Mouse (Mus musculus) limb, embryonic 13.5 days (tissue): ENCODE results near the gene Fkbp6. TPM values are rescaled to one million over a fixed set of nuclear protein-coding genes. Genes with fewer than 3 reads are reported as not detected.

Experiments
- ATAC-seq: fragments of 200-750 bp; cut with Nextera tagmentation; 2 replicates; pipeline ENCODE4 v1.8.0; 2017; ENCODE audit warnings: low read depth, moderate number of reproducible peaks, moderate TSS enrichment; ENCODE audit not compliant: low FRiP score
- H3K27ac ChIP-seq: fragments of 300-500 bp; sonication (generic); 2 replicates; pipeline ENCODE4 v1.5.1; 2015; ENCODE audit warnings: inconsistent platforms, mild to moderate bottlenecking, moderate library complexity
- H3K27me3 ChIP-seq: fragments of 300-500 bp; sonication (generic); 2 replicates; pipeline ENCODE4 v1.6.1; 2015; ENCODE audit warnings: mild to moderate bottlenecking, inconsistent platforms
- H3K36me3 ChIP-seq: fragments of 300-500 bp; sonication (generic); 2 replicates; pipeline ENCODE4 v1.6.1; 2015; ENCODE audit warnings: inconsistent platforms, mild to moderate bottlenecking, moderate library complexity
- H3K4me1 ChIP-seq: fragments of 300-500 bp; sonication (generic); 2 replicates; pipeline ENCODE4 v1.6.1; 2015; ENCODE audit warnings: inconsistent platforms
- H3K4me2 ChIP-seq: fragments of 300-500 bp; sonication (generic); replicated peaks from 2 replicates; pipeline ENCODE4 v1.6.1; 2015; ENCODE audit warnings: inconsistent platforms, mild to moderate bottlenecking, moderate library complexity
- H3K4me3 ChIP-seq: fragments of 300-500 bp; sonication (generic); 2 replicates; pipeline ENCODE4 v1.5.1; 2015; ENCODE audit warnings: moderate library complexity, mild to moderate bottlenecking, inconsistent platforms
- H3K9ac ChIP-seq: fragments of 300-500 bp; sonication (generic); 2 replicates; pipeline ENCODE4 v1.6.1; 2015; ENCODE audit warnings: mild to moderate bottlenecking, inconsistent platforms
- H3K9me3 ChIP-seq: fragments of 300-500 bp; sonication (generic); 2 replicates; pipeline ENCODE4 v1.6.1; 2016; ENCODE audit warnings: inconsistent platforms
- WGBS: fragments of 180-500 bp; shearing (Covaris S2); methylation state at CpG from one replicate; pipeline ENCODE4 v1.1.7; 2015; 5-methylcytosine and 5-hydroxymethylcytosine counted together
- polyA plus RNA-seq: library from polyadenylated mRNA; unstranded; fragments of >200 nt; fragmentation: Nextera tagmentation; extraction: Ambion mirVana; gene quantifications from 2 replicates; pipeline ENCODE4 v1.2.1, GENCODE M21; 2015

The Fkbp6 gene
- polyA plus RNA-seq, 1 experiment from 2014 or later, result not detected

DNA sequence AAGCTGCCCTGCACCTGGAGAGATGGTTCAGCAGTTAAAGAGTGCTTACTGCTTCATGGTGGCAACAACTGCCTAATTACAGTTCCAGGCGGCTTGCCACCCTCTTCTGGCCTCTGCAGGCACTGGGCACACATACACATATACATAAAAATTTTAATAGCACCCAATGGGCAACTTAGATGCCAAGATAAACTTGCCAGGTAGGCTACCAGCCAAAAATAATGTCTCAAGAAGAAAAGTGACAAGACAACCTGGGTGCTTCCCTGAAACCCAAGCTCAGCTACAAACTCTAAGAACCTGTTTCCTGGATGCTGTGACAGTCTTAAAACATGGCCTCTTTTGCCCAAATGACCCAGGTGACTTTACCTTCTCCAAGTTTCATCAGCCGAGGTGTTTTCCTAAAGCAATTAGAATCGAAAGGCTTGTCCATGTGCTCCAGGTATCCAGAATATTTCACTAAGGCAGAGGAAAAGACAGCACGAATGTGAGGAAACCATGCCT is 2.3 kb downstream of the Fkbp6 start:
- H3K27ac ChIP-seq, result no peak overlapping the region
- no peak for ATAC-seq
- H3K27me3 ChIP-seq, result peaks cover 10% of the 10 kb centered on the region; the same call in 1 of the 2 replicates
- peaks cover 10% of the 10 kb centered on the region for H3K9me3 ChIP-seq
- H3K4me3 ChIP-seq, result no peak overlapping the region
- 62% methylated on average over 4 of the region's 4 CpGs for WGBS
- peaks cover 7% of the 10 kb centered on the region; the same call in 1 of the 2 replicates for H3K4me1 ChIP-seq
- H3K36me3 ChIP-seq, result no peaks in the 10 kb centered on the region
- no peak overlapping the region for H3K4me2 ChIP-seq
- peak overlapping the region; percentile 21; the same call in 1 of the 2 replicates for H3K9ac ChIP-seq

DNA sequence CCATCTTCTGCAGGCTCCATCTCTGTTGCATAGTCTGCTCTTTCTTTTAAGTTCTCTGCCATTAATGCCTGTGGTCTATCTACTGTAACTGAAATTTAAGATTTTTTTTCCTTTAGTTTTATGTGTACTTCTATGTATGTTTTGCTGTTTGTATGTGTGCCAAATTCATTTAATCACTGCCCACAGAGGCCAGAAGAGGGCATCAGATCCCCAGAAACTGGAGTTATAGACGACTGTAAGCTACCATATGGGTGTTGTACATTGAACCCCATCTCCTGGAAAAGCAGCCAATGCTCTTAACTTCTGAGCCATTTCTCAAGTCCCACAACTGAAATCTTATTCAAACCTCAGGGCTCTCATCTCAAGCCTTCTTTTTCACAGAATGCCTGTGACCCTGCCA is 3.4 kb downstream of the Fkbp6 start:
- Histone ChIP-seq H3K4me2 (no peak overlapping the region), H3K4me3 (no peak overlapping the region), H3K27ac (no peak overlapping the region), H3K4me1 (peaks cover 7% of the 10 kb centered on the region; the same call in 1 of the 2 replicates), H3K27me3 (0 out of 2 replicates have a peak, but pooled peaks cover 4% of the 10 kb centered on the region), H3K9me3 (peaks cover 10% of the 10 kb centered on the region), H3K9ac (no peak overlapping the region), H3K36me3 (no peaks in the 10 kb centered on the region)
- 19% methylated on average over 1 of the region's 1 CpGs for WGBS
- no peak for ATAC-seq

DNA sequence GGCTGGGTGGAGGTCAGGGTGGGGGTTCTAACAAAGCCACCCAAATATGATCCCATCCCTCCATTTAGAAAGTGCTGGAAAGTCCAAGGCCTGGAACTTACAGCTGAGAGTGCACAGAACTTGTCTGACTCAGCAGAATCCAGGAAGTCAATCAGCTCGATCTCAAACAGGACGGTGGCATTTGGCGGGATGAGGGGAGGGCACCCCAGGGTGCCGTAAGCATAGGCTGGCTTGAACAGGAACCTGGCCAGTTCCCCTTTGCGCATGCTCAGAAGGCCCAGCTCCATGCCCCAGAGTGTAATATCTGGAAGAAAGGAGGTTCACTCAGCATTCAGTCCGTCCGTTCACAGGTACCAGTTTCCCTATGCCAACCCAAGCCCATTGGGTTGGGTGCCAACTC is 3.9 kb downstream of the Fkbp6 start:
- WGBS, result 73% methylated on average over 7 of the region's 7 CpGs
- Histone ChIP-seq H3K9ac (no peak overlapping the region), H3K4me2 (no peak overlapping the region), H3K4me1 (peaks cover 7% of the 10 kb centered on the region; the same call in 1 of the 2 replicates), H3K4me3 (no peak overlapping the region), H3K27me3 (0 out of 2 replicates have a peak, but pooled peaks cover 4% of the 10 kb centered on the region), H3K27ac (no peak overlapping the region), H3K36me3 (no peaks in the 10 kb centered on the region), H3K9me3 (peaks cover 10% of the 10 kb centered on the region)
- no peak for ATAC-seq

DNA sequence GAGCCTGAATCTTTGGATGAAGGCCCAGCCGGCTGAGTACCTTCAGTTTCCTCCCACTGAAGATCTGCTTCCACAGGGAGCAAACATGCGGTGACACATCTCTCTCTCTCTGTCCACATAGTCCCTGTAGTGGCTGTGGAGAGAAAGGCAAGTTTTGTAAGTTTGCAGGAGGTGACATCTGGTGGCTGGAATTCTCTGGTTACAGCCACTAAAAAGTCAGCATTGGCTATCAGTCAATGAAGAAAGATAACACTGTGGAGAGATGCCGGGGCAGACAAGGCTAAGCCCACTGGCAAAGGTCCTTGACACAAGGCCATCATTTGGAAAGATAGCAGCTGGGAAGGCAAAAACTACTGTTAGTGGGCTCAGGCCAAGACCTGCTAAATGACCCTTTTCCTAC is 12.3 kb downstream of the Fkbp6 start:
- Histone ChIP-seq H3K4me2 (no peak overlapping the region), H3K4me1 (no peaks in the 10 kb centered on the region), H3K36me3 (no peaks in the 10 kb centered on the region), H3K9ac (no peak overlapping the region), H3K4me3 (no peak overlapping the region), H3K27me3 (no peaks in the 10 kb centered on the region), H3K27ac (no peak overlapping the region), H3K9me3 (no peaks in the 10 kb centered on the region)
- WGBS, result 58% methylated on average over 3 of the region's 3 CpGs
- ATAC-seq, result no peak

DNA sequence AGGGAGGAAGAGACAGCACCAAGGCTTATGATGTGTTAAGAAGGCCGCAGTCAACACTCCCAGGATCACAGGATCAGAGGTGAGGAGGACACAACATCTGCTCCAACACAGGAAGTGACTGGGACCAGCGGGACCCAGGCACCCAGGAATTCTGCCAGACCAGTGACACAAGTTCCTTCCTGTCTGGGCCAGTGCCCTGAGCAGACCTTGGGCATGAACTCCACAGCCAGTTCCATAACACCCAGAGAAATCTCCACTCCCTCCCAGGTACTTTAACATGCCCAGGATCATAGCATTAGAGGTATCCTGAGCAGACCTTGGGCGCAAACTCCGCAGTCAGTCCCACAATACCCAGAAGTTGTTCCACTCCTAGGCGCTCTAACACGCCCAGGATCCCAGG is 18.7 kb downstream of the Fkbp6 start:
- 82% methylated on average over 6 of the region's 6 CpGs for WGBS
- H3K4me3 ChIP-seq, result no peak overlapping the region
- no peak overlapping the region for H3K9ac ChIP-seq
- H3K4me1 ChIP-seq, result no peaks in the 10 kb centered on the region
- H3K27ac ChIP-seq, result no peak overlapping the region
- ATAC-seq, result no peak
- no peaks in the 10 kb centered on the region for H3K27me3 ChIP-seq
- no peaks in the 10 kb centered on the region for H3K9me3 ChIP-seq
- H3K36me3 ChIP-seq, result no peaks in the 10 kb centered on the region
- no peak overlapping the region for H3K4me2 ChIP-seq

DNA sequence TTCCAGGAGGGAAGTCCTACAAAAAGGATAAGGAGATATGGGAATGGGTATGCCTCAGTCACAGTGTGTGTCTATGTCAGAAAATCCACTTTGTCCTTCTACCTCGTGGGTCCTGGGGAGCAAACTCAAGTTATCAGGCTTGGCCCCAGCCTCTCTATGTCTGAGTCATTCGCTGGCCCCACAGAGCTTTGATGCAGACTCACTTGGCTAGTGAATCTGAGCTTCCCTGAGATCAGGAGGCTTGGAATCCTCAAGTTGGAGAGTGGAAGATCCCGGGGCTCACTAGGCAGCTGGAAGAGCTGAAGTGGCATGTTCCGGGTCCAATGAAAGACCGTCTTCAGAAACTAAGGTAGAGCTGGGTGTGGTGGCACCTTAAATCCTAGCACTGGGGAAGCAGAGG is 19.6 kb downstream of the Fkbp6 start:
- Histone ChIP-seq H3K9me3 (no peaks in the 10 kb centered on the region), H3K4me1 (no peaks in the 10 kb centered on the region), H3K4me3 (no peak overlapping the region), H3K4me2 (no peak overlapping the region), H3K9ac (no peak overlapping the region), H3K27ac (no peak overlapping the region), H3K36me3 (no peaks in the 10 kb centered on the region), H3K27me3 (0 out of 2 replicates have a peak, but pooled peaks cover 2% of the 10 kb centered on the region)
- WGBS, result 83% methylated on average over 5 of the region's 5 CpGs
- no peak for ATAC-seq

DNA sequence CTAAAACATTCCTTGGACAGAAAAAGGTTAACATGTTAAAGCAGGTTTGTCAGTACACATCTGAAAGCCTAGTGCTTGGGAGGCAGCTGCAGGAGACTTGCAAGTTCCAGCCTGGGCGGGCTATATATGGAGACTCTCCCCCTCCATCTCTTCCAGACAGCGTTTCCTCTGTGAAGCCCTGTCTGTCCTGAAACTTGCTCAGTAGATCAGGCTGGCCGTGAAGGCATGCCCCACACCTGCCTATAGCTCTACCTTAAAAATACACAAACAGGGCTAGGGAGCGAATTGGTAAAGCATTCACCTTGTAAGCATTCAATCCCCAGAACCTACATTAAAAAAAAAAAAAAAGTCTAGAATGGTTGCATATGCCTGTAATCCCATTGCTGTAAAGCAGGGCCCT is 20.4 kb downstream of the Fkbp6 start:
- Histone ChIP-seq H3K4me1 (no peaks in the 10 kb centered on the region), H3K4me2 (no peak overlapping the region), H3K36me3 (no peaks in the 10 kb centered on the region), H3K4me3 (no peak overlapping the region), H3K9me3 (no peaks in the 10 kb centered on the region), H3K27me3 (0 out of 2 replicates have a peak, but pooled peaks cover 2% of the 10 kb centered on the region), H3K27ac (no peak overlapping the region), H3K9ac (no peak overlapping the region)
- no peak for ATAC-seq
- WGBS, result 70% methylated on average over 4 of the region's 4 CpGs

DNA sequence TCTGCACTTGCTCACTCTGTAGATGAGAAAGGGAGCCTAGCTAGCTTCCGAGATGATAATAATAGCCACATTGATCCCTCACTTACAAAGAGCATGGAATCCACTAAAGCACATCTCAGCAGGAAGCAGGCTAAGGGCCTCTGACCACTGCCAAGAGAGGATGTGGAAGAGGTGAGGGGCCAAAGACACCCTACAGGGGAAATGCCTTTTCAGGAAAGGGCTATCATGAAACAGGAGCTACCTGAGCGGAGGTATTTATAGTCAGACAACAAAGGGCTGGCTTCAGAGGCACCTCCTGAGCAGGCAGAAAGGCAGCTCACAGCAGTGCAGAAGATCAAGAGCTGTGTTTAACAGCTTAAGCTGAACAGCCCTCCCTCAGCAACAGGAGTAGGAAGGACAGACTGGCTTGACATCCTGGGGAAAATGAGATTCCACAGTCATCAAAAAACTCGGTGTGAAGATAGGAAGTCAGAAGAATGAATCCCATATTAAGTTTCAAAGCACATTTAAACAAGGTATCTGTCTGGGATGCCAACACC is 23.7 kb downstream of the Fkbp6 start:
- H3K9me3 ChIP-seq, result no peaks in the 10 kb centered on the region
- no peak overlapping the region for H3K4me2 ChIP-seq
- H3K36me3 ChIP-seq, result no peaks in the 10 kb centered on the region
- H3K27ac ChIP-seq, result no peak overlapping the region
- no peak overlapping the region for H3K9ac ChIP-seq
- H3K27me3 ChIP-seq, result 0 out of 2 replicates have a peak, but pooled peaks cover 2% of the 10 kb centered on the region
- H3K4me3 ChIP-seq, result no peak overlapping the region
- no peak for ATAC-seq
- 24% methylated on average over 3 of the region's 3 CpGs for WGBS
- H3K4me1 ChIP-seq, result no peaks in the 10 kb centered on the region

DNA sequence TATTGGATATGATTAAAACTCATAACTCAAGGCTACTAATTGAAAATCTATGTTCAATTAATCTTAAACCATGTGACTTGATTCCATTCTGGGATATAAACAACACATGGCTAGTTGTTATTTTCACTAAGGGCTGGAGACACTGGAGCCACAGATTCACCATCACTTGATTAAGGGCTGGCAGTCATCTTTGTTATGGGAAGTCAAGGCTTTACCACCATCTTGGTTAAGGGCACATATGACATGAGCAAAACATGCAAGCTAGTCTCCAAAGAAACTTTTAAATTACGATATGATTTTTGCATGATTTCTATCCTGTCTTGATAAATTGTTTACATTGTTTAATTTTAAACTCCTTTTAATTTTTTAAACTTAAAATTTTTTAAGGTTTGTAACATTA is 27.6 kb downstream of the Fkbp6 start:
- Histone ChIP-seq H3K9ac (no peak overlapping the region), H3K27ac (no peak overlapping the region), H3K36me3 (no peaks in the 10 kb centered on the region), H3K27me3 (peaks cover 2% of the 10 kb centered on the region; the same call in 1 of the 2 replicates), H3K4me1 (0 out of 2 replicates have a peak, but pooled peaks cover 2% of the 10 kb centered on the region), H3K9me3 (no peaks in the 10 kb centered on the region), H3K4me2 (no peak overlapping the region), H3K4me3 (no peak overlapping the region)
- no peak for ATAC-seq
- WGBS, result 85% methylated on average over 1 of the region's 1 CpGs

DNA sequence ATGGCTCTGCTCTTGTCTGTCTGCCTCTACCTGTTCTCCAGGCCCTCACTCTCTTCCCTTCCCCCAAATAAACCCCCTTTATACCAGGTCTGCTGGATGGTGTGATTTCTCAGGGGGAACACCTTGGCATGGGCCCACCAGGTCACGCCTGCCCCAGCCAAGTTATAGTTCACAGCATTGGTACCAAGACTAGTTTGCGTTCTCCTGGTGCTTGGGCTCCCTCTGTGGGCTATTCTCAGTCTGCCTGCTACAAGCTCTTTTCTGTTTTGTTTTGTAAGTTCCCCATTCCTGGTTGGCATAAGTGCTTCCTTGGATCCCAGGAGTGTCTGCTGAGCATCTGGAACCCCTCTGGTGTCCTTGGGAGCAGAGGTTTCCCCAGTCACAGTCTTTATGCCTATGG is 30.0 kb downstream of the Fkbp6 start:
- H3K9ac ChIP-seq, result 0 out of 2 replicates have a peak overlapping the region, but pooled peaks have one; percentile 13
- no peaks in the 10 kb centered on the region for H3K9me3 ChIP-seq
- no peak overlapping the region for H3K4me2 ChIP-seq
- no peaks in the 10 kb centered on the region for H3K36me3 ChIP-seq
- H3K4me1 ChIP-seq, result peaks cover 7% of the 10 kb centered on the region; the same call in 1 of the 2 replicates
- H3K27ac ChIP-seq, result no peak overlapping the region
- H3K27me3 ChIP-seq, result no peaks in the 10 kb centered on the region; the same call in 1 of the 2 replicates
- 65% methylated on average over 2 of the region's 2 CpGs for WGBS
- H3K4me3 ChIP-seq, result no peak overlapping the region
- ATAC-seq, result no peak

DNA sequence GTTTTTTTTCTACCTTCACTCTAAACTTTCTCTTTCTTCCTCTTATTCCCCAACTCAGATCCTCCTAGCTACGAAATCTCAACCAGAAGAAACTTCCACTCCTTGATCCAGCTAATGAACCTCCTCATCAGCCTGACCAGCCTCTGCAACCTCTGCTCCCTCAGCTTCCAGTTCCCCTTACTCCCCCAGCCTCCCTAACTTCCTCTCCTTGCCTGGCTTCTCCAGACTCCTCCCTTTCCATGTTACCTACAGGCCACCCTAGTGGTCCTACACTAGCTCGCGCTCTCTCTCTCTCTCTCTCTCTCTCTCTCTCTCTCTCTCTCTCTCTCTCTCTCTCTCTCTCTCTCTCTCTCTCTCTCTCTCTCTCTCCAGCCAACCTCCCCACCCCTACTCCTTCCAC is 33.7 kb downstream of the Fkbp6 start:
- Histone ChIP-seq H3K4me1 (peaks cover 7% of the 10 kb centered on the region; the same call in 1 of the 2 replicates), H3K36me3 (no peaks in the 10 kb centered on the region), H3K4me3 (no peak overlapping the region), H3K9ac (no peak overlapping the region), H3K27ac (no peak overlapping the region), H3K27me3 (peaks cover 2% of the 10 kb centered on the region; the same call in 1 of the 2 replicates), H3K9me3 (no peaks in the 10 kb centered on the region), H3K4me2 (no peak overlapping the region)
- ATAC-seq, result no peak
- 71% methylated on average over 3 of the region's 3 CpGs for whole genome bisulfite sequencing

DNA sequence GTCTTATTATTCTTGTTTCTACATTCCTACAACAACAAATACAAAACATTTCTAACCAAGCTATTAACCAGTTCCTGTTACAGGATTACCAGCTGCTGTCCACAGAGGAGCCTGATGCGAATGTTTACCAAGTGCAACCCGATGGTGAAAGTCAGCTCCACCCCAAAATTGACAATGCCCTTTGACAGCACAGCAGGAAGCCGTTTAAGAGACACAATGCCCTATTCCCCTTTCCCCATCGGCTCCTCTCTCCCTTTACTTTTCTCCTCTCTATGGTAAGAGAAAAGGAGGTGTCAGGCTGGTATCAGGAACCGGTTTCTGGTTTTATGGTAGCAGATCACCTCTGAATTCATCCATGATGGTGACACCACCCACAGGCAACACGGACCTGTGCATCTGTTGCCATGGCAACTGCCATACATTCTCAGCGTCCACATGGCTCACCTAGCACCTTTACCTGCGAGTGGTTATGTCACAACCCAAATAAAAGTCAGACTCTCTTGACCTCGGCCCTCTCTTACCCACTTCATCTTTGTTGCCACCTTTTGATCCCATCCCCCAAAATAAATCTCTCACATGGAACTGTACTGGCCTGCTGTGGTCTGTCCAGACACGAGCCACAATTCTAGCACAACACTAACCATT is 43.4 kb downstream of the Fkbp6 start:
- WGBS, result 51% methylated on average over 10 of the region's 10 CpGs
- ATAC-seq, result no peak

More for the DNA sequence above, 43.4 kb downstream of the Fkbp6 start:
- H3K27me3 ChIP-seq, result peaks cover 12% of the 10 kb centered on the region
- H3K27ac ChIP-seq, result no peak overlapping the region
- H3K4me3 ChIP-seq, result no peak overlapping the region
- H3K9me3 ChIP-seq, result no peaks in the 10 kb centered on the region
- no peak overlapping the region for H3K4me2 ChIP-seq
- H3K9ac ChIP-seq, result no peak overlapping the region
- no peaks in the 10 kb centered on the region for H3K36me3 ChIP-seq
- H3K4me1 ChIP-seq, result no peaks in the 10 kb centered on the region
